Mouse (Mus musculus) gastrocnemius, postnatal 10 days (tissue): ENCODE results near the gene Mgst2. TPM values are rescaled to one million over a fixed set of nuclear protein-coding genes. Genes with fewer than 3 reads are reported as not detected.

Experiments
- DNase-seq: peaks from one replicate; pipeline ENCODE4 v3.0.0; 2021; ENCODE audit warnings: mixed read lengths
- total RNA-seq, 2 experiments: library from RNA; stranded (reverse); gene quantifications; 2 replicates each; pipeline ENCODE4 v1.2.3; 2021

Mgst2 gene
- total RNA-seq, 2 experiments from 2014 or later, result 0.99 to 1.4 TPM

- DNase-seq, result no peak
Observed at GRCm38 (mm10) chr3:51654303-51655055, 5.7 kb upstream of the Mgst2 start.

GRCm38 (mm10) chr3:51659415-51659814 is 745 bp upstream of the Mgst2 start:
- DNase-seq, result no peak

DNA sequence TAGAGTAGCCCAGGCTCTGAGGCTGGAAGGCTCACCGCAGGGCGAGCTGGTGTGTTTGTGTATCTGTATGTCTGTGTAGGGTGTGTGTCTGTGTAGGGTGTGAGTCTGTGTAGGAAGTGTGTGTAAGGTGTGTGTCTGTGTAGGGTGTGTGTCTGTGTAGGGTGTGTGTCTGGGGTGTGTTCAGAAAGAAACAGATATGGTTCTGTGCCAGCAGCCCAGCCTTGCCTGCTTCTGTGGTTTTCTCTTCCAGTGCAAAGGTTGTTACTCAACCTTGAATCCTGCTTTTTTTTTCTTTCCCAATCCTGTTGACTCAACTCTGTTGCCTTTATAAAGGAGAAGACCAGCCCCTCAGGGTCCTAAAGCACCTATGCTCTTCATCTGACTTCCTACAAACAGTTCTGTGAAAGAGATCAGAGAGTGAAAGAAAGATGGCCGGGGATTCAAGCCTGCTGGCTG is 689 bp downstream of the Mgst2 start:
- no peak for DNase-seq

GRCm38 (mm10) chr3:51661376-51661775 is 1.2 kb downstream of the Mgst2 start:
- no peak for DNase-seq

GRCm38 (mm10) chr3:51661880-51662550 is 1.9 kb downstream of the Mgst2 start:
- DNase-seq, result no peak

DNA sequence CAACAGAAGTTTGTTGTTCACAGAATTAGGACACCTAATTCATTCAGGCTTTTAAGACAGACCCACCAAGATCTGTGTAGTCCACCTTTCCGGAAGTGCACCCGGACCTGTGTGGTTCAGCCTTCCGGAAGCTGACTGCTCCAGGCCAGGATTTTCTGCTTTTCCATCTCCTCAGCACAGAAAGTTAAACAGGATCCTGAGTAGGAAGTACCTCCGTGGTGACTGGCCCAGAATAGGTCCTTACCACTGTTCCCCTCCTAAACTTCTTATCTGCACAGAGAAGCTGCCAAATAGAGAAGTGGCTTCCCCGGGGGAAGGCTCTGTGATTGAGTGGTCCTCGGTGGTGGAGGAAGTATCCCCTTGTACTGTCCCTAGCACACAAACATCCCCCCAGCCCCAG is 2.4 kb downstream of the Mgst2 start:
- no peak for DNase-seq

GRCm38 (mm10) chr3:51668607-51669006 is 8.4 kb downstream of the Mgst2 start:
- DNase-seq, result no peak

DNA sequence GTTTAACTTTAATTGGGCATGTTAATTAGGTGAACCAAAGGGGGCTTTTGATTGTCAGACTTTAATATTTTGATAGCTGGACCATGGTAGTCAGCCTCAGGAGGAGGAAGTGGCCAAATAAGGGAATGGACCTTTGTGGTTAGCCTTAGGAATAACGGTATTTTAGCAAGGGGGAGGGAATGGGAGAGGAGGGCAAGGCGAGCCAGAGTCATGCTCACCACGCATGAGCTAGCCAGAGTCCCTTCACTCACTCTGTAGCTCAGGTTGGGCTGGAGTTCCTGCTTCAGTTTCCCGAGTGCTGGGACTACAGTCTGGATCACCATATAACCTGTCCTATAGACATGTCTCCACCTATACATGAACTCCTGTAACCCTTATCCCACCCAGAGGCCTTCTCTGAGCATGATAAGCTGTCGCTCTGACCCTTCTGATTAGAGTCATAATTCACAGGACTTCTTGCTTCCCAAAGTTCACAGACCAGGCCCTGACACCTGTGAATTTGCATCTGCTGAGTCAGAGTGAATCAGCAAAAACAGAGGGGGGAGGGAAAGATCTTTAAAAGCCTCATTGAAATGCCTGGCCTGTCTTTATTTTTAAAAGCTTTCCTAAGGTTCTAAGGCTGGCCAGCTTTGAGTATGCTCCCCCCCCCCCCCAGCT is 10.4 kb downstream of the Mgst2 start:
- DNase-seq, result no peak

GRCm38 (mm10) chr3:51671071-51671469 is 10.9 kb downstream of the Mgst2 start:
- no peak for DNase-seq

GRCm38 (mm10) chr3:51672631-51673030 is 12.5 kb downstream of the Mgst2 start:
- no peak for DNase-seq

DNA sequence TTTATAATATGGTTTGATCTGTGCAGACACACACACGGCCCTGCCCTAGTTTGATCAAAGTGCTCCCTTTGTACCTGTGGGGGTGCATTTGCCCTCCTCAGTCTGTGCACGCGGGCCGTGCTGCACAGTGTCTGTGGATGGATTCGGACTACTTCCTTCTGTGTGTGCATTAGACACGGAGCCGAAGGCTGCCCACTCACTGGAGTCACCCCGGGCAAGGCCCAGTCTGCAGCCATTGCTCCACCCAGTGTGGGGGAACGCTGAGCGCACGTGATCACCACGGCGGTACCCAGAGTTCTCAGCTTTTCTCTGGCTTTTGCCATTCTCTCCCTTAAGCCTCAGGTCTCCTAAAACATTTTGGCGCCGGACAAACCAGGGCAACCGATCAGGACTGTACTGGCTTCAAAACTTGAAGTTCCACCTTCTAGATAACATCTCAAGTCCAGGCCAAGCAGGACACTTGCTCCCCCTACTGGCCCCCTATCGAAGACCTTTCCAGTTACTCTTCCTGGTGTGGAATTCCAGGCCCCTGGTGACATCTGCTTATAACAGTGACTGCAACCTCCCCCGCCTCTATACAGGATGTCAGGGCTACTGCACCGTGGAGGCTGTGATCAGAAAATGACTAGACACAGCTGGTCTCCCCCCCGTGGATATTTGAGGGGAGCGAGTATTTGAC is 13.4 kb downstream of the Mgst2 start:
- DNase-seq, result peak; percentile 66

- no peak for DNase-seq
Observed at GRCm38 (mm10) chr3:51674963-51675362, 14.8 kb downstream of the Mgst2 start.

- no peak for DNase-seq
Observed at GRCm38 (mm10) chr3:51685539-51685938, 25.4 kb downstream of the Mgst2 start.

DNA sequence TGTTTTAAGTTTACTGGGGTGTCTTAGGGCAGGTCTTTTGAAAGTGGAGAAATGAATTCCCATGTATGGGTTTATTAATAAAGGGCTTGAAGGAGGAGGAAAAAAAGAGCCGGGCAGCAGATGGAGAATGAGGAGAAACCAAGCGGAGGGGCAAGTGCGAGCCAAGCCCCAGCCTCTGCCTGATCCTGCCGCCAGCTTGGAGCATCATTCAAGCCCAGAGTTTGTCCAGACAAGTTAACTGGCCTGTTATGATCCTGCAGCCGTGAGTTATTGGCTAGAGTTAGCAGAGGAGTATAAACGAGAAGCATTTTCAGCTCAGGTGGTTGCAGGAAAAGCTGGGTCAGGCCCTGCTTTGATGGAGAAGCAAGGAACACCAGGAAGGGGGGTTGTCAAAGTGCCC is 26.2 kb downstream of the Mgst2 start:
- DNase-seq, result no peak

DNA sequence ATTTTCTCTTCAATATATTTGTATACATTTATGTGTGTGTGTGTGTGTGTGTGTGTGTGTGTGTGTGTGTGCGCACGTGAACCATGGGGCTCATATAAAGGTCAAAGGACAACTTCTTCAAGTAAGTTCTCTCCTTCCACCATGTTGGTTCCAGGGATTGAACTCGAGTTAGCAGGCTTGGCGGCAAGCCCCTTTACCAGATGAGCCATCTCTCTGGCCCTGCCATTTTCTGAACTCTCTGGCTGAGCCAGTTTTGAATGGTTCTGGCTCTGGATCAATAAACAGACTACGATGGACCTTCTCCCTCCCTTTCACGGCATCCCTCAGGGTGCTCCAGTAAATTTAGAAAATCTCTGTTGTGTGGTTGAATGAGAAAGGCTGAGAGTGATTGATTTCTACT is 26.6 kb downstream of the Mgst2 start:
- DNase-seq, result no peak

- no peak for DNase-seq
Observed at GRCm38 (mm10) chr3:51688725-51689124, 28.6 kb downstream of the Mgst2 start.

DNA sequence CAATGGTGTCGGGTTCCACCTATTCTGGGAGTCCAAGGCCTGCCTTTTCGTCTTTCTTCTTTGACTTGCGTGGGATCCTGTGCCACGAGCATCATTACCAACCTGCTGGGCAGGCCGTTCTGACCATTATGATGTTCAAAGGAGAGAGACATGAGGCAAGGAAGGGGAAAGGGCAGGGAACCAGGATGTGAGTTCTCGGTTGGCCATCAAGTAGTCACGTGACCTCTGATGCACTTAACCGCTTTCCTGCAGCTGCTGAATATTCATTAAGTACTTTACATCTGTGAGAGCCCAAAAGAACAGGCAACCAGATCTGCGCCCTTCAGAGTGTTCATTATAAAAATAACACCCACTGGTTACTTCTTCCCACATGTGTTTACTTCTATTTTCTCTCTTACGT is 33.0 kb downstream of the Mgst2 start:
- no peak for DNase-seq

- no peak for DNase-seq
Observed at GRCm38 (mm10) chr3:51694576-51694975, 34.4 kb downstream of the Mgst2 start.

DNA sequence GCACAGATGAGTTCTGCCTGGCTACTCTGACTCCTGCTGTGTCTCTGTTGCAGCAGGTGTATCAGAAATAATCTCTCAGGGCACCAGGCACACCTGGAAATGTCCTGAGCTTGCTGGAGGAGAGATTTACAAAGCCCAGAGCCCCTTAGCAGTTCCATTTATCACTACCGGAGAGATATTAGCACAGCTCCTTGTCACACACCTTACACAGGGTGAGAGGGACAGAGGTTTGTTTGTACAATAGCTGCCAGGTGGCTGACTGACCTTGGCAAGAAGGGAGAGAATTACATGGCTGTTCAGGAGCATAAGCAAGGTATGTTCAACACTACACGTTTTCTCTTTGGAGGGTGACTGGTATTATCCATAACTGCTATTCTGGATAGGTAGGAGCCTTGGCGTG is 35.6 kb downstream of the Mgst2 start:
- no peak for DNase-seq

DNA sequence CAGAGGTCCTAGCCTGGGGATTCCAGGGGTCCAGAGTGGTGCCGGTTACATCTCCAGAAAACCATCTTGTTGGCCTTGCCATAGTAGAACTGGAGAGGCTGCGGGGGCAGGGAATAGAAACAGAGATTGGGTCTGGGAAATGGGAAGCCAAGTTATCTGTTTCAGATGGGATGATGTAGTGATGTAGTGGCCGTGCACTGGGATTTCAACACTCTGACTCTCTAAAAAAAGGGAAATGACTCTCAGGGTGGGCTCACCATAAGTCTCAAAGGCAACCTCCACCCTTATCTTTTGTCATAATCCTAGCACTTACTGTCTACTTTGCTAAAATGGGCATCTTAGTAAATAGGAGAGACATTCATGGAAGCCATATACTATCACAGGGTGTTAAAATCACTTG is 37.8 kb downstream of the Mgst2 start:
- DNase-seq, result no peak

- no peak for DNase-seq
Observed at GRCm38 (mm10) chr3:51700123-51700522, 40.0 kb downstream of the Mgst2 start.

GRCm38 (mm10) chr3:51700731-51701280 is 40.6 kb downstream of the Mgst2 start:
- DNase-seq, result no peak
